Mouse (Mus musculus) hindlimb bud, embryonic 11.5 days (tissue): ENCODE data around the gene Gpld1.

Experiments
- DNase-seq: peaks from one replicate; pipeline ENCODE4 v3.0.0-alpha.2; 2012; ENCODE audit warnings: low read depth, low spot score; ENCODE audit errors: extremely low spot score

The Gpld1 gene

DNA sequence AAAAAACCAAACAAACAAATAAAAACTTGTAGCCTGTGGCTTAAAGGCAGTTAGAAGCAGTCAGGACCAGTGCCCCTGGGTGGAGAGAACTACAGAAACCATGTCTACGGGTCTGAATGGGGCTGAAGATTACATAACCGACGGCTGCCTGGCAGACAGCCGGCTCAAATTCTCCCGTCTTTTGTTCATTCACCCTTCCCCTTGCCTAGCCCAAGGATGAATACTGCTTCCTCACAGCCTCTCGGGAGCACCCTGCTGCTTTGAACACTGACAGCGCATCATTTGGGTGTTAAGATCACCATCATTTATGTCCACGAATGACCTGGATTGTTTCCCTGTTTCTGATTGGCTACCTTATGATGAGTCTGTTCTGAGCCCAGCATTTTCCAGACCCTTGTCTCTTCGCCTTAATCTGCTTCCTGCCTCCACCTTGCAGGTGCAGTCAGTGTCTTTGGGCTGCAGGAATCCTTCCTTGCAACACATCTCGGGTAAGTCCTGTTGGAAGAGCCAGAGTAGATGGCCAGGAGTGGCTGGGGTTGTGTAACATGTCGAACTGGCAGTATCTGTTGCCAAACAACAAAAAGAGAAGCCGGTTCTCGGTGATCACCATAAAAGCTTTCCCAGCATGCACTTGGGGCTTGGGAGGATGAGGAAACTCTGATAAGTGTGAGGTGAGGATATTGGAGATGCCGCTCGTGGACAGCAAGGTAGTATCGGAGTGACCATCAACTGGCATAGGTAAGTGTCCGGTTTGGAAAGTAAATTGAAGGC lies at the start of gene Gpld1:
TSS of gene Gpld1 (plus strand) at position 641 of the 771 bp plus-strand sequence.
- no peak for DNase-seq

DNA sequence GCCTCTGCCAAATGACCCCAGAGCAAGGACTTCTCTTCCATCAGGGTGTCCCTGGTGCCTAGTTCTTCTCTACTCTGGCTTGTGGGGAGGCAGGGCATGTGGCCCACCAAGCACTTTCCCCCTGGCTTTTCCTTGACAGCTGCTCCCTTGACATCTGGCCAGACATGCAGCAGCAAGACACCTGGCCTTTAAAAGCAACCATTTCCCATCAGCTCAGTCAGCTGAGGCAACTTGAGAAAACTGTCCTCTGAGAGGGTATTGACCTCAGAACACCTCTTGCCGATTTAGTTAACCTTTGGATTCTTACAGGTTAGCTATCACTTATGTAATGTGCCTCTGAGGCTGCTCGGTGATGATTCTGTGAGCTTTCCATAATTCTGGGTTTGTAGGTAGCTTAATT lies 49.1 kb upstream of the Gpld1 start:
- no peak for DNase-seq

DNA sequence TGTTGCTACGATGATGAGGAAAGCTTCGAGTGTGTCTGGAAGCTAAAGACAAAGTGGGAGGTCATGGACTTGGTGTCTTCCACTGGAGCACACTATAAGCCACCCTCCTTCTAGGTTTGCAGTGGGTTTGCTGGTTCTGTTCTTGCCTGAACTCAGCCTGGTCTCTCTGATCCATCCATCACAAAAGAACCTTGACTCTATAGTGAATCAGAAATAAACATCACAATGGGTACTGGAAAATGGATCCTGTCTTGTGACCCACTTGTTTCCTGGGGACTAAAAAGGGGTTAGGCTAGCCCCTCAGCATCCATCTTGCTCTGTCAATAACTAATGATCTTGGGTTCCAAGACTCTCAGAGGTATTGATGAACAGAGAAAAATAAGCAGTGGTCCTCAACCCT lies 41.0 kb upstream of the Gpld1 start:
- no peak for DNase-seq

DNA sequence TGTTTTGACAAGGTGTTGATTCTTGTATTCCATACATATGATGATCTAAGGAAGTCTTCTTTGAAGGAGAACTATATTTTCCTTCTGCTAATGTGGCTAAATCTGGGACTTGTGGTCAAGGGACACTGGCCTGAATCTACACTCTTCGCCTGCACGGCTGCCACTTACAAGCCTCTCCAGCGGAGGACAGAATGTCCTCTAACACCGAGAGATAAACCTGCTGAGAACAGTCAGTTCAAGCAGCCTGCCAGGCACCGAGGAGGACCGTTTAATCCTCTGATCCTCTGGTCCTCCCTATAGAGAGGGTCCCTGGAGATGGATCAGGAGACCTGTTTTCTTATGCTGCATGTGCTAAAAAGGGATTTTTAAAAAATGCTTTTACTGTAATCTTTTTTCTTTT lies 39.5 kb upstream of the Gpld1 start:
- no peak for DNase-seq

DNA sequence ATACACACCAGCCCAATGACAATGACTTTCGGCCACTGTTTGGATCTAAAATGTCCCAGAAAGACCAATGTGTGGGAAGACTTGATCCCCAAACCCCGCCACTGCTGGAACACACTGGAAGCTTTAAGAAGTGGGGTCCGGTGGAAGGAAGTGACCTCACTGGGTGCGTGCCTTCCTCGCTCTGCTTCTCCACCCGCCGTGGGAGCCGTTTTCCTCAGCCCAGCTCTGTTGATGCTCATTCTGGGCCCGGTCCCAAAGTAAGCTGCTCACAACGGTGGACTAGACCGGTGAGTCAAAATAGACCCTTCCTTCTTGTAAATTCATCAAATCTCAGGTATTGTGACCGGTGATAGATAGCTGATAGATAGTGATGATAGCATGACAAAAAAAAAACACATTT lies 37.5 kb upstream of the Gpld1 start:
- no peak for DNase-seq

GRCm38 (mm10) chr13:24906831-24907570 lies 36.0 kb upstream of the Gpld1 start:
- no peak for DNase-seq

DNA sequence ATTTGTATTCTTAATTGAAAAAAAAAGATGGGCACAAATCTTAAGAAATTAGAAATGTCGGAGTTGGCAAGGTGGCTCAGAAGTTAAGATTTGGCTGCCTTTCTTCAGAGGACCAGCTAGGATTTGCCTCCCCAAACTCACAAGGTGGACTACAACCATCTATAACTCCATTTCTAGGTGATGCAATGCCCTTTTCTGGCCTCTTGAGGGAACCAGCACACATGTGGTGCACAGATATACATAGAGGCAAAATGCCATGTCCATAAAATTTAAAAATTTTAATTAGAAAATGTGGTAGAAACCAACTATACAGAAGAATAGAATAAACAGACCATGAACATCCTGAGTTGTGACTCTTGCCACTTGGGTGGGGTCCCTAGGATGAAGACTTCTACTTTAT lies 33.8 kb upstream of the Gpld1 start:
- DNase-seq, result no peak

DNA sequence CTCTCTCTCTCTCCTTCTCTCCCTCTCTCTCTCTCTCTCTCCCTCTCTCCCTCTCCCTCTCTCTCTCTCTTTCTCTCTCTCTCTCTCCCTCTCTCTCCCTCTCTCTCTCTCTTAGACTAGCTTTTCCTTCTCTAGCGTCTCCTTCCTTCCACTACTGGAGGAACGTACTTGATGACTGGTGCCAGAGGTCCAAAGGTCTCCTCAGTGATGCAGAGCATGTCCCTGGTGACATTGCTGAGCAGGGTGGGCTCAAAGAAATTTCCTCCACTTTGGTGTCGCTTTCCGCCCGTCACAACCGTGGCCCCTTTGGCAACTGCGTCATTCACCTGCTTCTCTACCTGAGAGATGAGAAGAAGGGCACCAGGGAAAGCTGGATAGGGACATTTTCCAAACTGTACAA lies 29.4 kb upstream of the Gpld1 start:
- DNase-seq, result no peak

GRCm38 (mm10) chr13:24914915-24915314 lies 28.0 kb upstream of the Gpld1 start:
- DNase-seq, result no peak

GRCm38 (mm10) chr13:24915831-24916230 lies 27.1 kb upstream of the Gpld1 start:
- DNase-seq, result no peak

- DNase-seq, result no peak
These were observed 22.5 kb upstream of the Gpld1 start for GRCm38 (mm10) chr13:24920333-24920977.

DNA sequence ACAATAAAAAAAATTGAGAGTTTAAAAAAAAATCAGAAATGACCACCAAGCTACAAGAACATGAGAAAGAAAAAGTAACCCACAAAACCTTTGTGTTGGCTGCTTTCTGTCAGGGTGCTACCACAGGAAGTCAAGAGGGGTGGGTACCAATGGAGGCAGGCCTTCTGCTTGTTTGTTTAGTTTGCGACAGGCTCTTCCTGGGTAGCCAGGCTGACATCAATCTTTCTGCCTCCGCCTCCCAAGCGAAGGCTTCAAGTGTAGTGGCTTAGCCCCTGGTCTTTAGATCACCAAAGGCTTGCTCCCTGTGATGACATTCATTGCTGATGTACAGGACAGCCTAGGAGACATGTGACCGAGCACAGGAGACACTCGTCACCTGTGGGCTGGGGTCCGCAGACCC lies 21.7 kb upstream of the Gpld1 start:
- DNase-seq, result no peak

- DNase-seq, result no peak
These were observed 19.0 kb upstream of the Gpld1 start for GRCm38 (mm10) chr13:24923991-24924390.

- DNase-seq, result no peak
These were observed 12.4 kb upstream of the Gpld1 start for GRCm38 (mm10) chr13:24930591-24930990.

- no peak for DNase-seq
These were observed 9.8 kb upstream of the Gpld1 start for GRCm38 (mm10) chr13:24933199-24933598.

- DNase-seq, result no peak
These were observed 6.2 kb upstream of the Gpld1 start for GRCm38 (mm10) chr13:24936772-24937107.

- DNase-seq, result no peak
These were observed 5.7 kb upstream of the Gpld1 start, which contains the start of gene Aldh5a1 for GRCm38 (mm10) chr13:24937108-24937838. Gene Aldh5a1, minus strand, starts transcription at chr13:24937661.

GRCm38 (mm10) chr13:24937839-24938166 lies 5.1 kb upstream of the Gpld1 start:
- DNase-seq, result no peak

- no peak for DNase-seq
These were observed 4.3 kb upstream of the Gpld1 start for GRCm38 (mm10) chr13:24938683-24939082.

DNA sequence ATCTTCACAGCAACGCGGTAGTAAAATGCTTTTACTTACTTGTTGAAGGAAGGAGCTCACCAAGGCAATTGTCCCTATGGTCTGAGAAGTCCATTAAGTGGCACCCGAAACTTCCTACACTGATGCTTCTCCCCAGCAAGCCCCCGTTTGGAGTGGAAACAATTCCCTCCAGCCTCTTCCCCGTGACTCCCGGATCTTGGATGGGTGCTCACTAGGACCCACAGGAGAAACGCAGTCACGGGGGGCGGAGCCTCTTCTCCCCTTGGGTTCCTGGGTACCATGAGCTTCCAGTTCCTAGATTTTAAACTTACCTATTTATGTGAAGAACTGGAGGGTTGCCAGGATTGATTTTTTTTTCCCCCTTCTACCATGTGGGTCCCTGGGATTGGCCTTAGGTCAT lies 3.5 kb upstream of the Gpld1 start:
- no peak for DNase-seq

- no peak for DNase-seq
These were observed 351 bp downstream of the Gpld1 start for GRCm38 (mm10) chr13:24943303-24943702.
